Mouse (Mus musculus) heart, embryonic 10.5 days (tissue): Measurements from ENCODE around the gene Surf6. TPM values are rescaled to one million over a fixed set of nuclear protein-coding genes. Genes with fewer than 3 reads are reported as not detected.

Source experiments
- DNase-seq: peaks from one replicate; pipeline ENCODE4 v3.0.0-alpha.2; 2017; ENCODE audit warnings: low spot score
- H3K27ac ChIP-seq: fragments of 300-500 bp; sonication (generic); 2 replicates; pipeline ENCODE4 v1.5.1; 2016; ENCODE audit warnings: mild to moderate bottlenecking
- H3K27me3 ChIP-seq: fragments of 300-500 bp; sonication (generic); 2 replicates; pipeline ENCODE4 v1.6.1; 2016; ENCODE audit warnings: mild to moderate bottlenecking; ENCODE audit not compliant: poor library complexity, insufficient read depth, severe bottlenecking
- H3K36me3 ChIP-seq: fragments of 300-500 bp; sonication (generic); 2 replicates; pipeline ENCODE4 v1.6.1; 2016; ENCODE audit warnings: mild to moderate bottlenecking, moderate library complexity
- H3K4me1 ChIP-seq: fragments of 300-500 bp; sonication (generic); 2 replicates; pipeline ENCODE4 v1.6.1; 2016; ENCODE audit warnings: mild to moderate bottlenecking
- H3K4me3 ChIP-seq: fragments of 300-500 bp; sonication (generic); 2 replicates; pipeline ENCODE4 v1.5.1; 2016; ENCODE audit warnings: mild to moderate bottlenecking, moderate library complexity
- H3K9me3 ChIP-seq: fragments of 300-500 bp; sonication (generic); 2 replicates; pipeline ENCODE4 v1.6.1; 2016; ENCODE audit warnings: mild to moderate bottlenecking, moderate library complexity
- WGBS: fragments of 180-500 bp; shearing (Covaris S2); methylation state at CpG from one replicate; pipeline ENCODE4 v1.1.7; 2016; 5-methylcytosine and 5-hydroxymethylcytosine counted together
- polyA plus RNA-seq: library from polyadenylated mRNA; unstranded; fragments of >200 nt; fragmentation: Nextera tagmentation; extraction: Ambion mirVana; gene quantifications from 2 replicates; pipeline ENCODE4 v1.2.1, GENCODE M21; 2016

Surf6 gene
- 18.7 and 24.2 TPM in 2 replicates for polyA plus RNA-seq

GRCm38 (mm10) chr2:26902467-26903220 is at the start of gene Surf6:
Gene Surf6, minus strand, starts transcription at chr2:26902879.
- peak; percentile 99 for DNase-seq
- no peaks in the 10 kb centered on the region for H3K27me3 ChIP-seq
- H3K27ac ChIP-seq = peak within 1 kb of the TSS; percentile 89
- H3K9me3 ChIP-seq = no peaks in the 10 kb centered on the region
- H3K36me3 ChIP-seq = peaks cover 52% of the 10 kb centered on the region
- H3K4me3 ChIP-seq = peak within 1 kb of the TSS; percentile 90
- under 1% methylated on average over 41 of the region's 41 CpGs for WGBS
- H3K4me1 ChIP-seq = peaks cover 22% of the 10 kb centered on the region

- no peaks in the 10 kb centered on the region for H3K9me3 ChIP-seq
- no peak overlapping the region for H3K4me3 ChIP-seq
- no peaks in the 10 kb centered on the region for H3K27me3 ChIP-seq
- no peak overlapping the region for H3K27ac ChIP-seq
- 87% methylated on average over 4 of the region's 4 CpGs for WGBS
- no peaks in the 10 kb centered on the region for H3K4me1 ChIP-seq
- no peak for DNase-seq
- H3K36me3 ChIP-seq = peaks cover 87% of the 10 kb centered on the region
Measured at GRCm38 (mm10) chr2:26952193-26952592, 49.5 kb upstream of the Surf6 start.

- WGBS = 88% methylated on average over 8 of the region's 8 CpGs
- Histone ChIP-seq H3K4me1 (no peaks in the 10 kb centered on the region), H3K27me3 (no peaks in the 10 kb centered on the region), H3K27ac (no peak overlapping the region), H3K9me3 (no peaks in the 10 kb centered on the region), H3K36me3 (peaks cover 79% of the 10 kb centered on the region), H3K4me3 (no peak overlapping the region)
- DNase-seq = no peak
Measured at GRCm38 (mm10) chr2:26951346-26951905, 48.7 kb upstream of the Surf6 start.

- Histone ChIP-seq H3K9me3 (no peaks in the 10 kb centered on the region), H3K27ac (no peak overlapping the region), H3K27me3 (no peaks in the 10 kb centered on the region), H3K4me1 (no peaks in the 10 kb centered on the region), H3K4me3 (no peak overlapping the region), H3K36me3 (peaks cover 69% of the 10 kb centered on the region)
- WGBS = 89% methylated on average over 2 of the region's 2 CpGs
- DNase-seq = no peak
Measured at GRCm38 (mm10) chr2:26950411-26950810, 47.7 kb upstream of the Surf6 start.

- Histone ChIP-seq H3K27me3 (no peaks in the 10 kb centered on the region), H3K27ac (no peak overlapping the region), H3K4me1 (no peaks in the 10 kb centered on the region), H3K4me3 (no peak overlapping the region), H3K9me3 (no peaks in the 10 kb centered on the region), H3K36me3 (peaks cover 6% of the 10 kb centered on the region; the same call in 1 of the 2 replicates)
- DNase-seq = no peak
- 81% methylated on average over 3 of the region's 3 CpGs for WGBS
Measured at GRCm38 (mm10) chr2:26943253-26943652, 40.6 kb upstream of the Surf6 start.

- no peaks in the 10 kb centered on the region for H3K27me3 ChIP-seq
- H3K36me3 ChIP-seq = no peaks in the 10 kb centered on the region
- WGBS = 39% methylated on average over 5 of the region's 5 CpGs
Measured at GRCm38 (mm10) chr2:26941539-26941938, 38.9 kb upstream of the Surf6 start.

GRCm38 (mm10) chr2:26936425-26936824 is 33.7 kb upstream of the Surf6 start:
- 41% methylated on average over 1 of the region's 1 CpGs for WGBS
- no peak for DNase-seq
- 0 out of 2 replicates have a peak, but pooled peaks cover 4% of the 10 kb centered on the region for H3K36me3 ChIP-seq
- H3K27ac ChIP-seq = no peak overlapping the region
- no peaks in the 10 kb centered on the region for H3K9me3 ChIP-seq
- H3K27me3 ChIP-seq = no peaks in the 10 kb centered on the region
- H3K4me3 ChIP-seq = no peak overlapping the region
- peaks cover 12% of the 10 kb centered on the region; the same call in 1 of the 2 replicates for H3K4me1 ChIP-seq

More at GRCm38 (mm10) chr2:26941539-26941938, 38.9 kb upstream of the Surf6 start:
- Histone ChIP-seq H3K4me3 (no peak overlapping the region), H3K27ac (no peak overlapping the region), H3K9me3 (no peaks in the 10 kb centered on the region), H3K4me1 (no peaks in the 10 kb centered on the region)
- DNase-seq = no peak

- H3K36me3 ChIP-seq = peaks cover 15% of the 10 kb centered on the region
- no peaks in the 10 kb centered on the region for H3K27me3 ChIP-seq
- no peak overlapping the region for H3K27ac ChIP-seq
- peaks cover 24% of the 10 kb centered on the region for H3K4me1 ChIP-seq
- no peak for DNase-seq
- H3K9me3 ChIP-seq = no peaks in the 10 kb centered on the region
- WGBS = 92% methylated on average over 2 of the region's 2 CpGs
- H3K4me3 ChIP-seq = no peak overlapping the region
Measured at GRCm38 (mm10) chr2:26935286-26935685, 32.6 kb upstream of the Surf6 start.

GRCm38 (mm10) chr2:26933304-26934055 is 30.8 kb upstream of the Surf6 start, which contains the start of the genes Surf4 and Stkld1:
Gene Surf4, minus strand, starts transcription at chr2:26933928.
Gene Stkld1, plus strand, starts transcription at chr2:26934047.
- Histone ChIP-seq H3K4me1 (peaks cover 32% of the 10 kb centered on the region), H3K27ac (peak within 1 kb of the TSS; percentile 95), H3K9me3 (no peaks in the 10 kb centered on the region), H3K27me3 (no peaks in the 10 kb centered on the region), H3K4me3 (peak within 1 kb of the TSS; percentile 97), H3K36me3 (peaks cover 33% of the 10 kb centered on the region)
- DNase-seq = peak; percentile 98
- WGBS = 1% methylated on average over 69 of the region's 70 CpGs

- peak; percentile 83 for DNase-seq
- H3K4me1 ChIP-seq = peaks cover 35% of the 10 kb centered on the region
- H3K4me3 ChIP-seq = peak overlapping the region; percentile 97
- H3K36me3 ChIP-seq = peaks cover 41% of the 10 kb centered on the region
- H3K27me3 ChIP-seq = no peaks in the 10 kb centered on the region
- no peaks in the 10 kb centered on the region for H3K9me3 ChIP-seq
- peak overlapping the region; percentile 95 for H3K27ac ChIP-seq
- WGBS = 1% methylated on average over 46 of the region's 49 CpGs
Measured at GRCm38 (mm10) chr2:26932473-26933303, 30.0 kb upstream of the Surf6 start.

- H3K9me3 ChIP-seq = no peaks in the 10 kb centered on the region
- no peak overlapping the region for H3K27ac ChIP-seq
- DNase-seq = no peak
- H3K4me3 ChIP-seq = no peak overlapping the region
- peaks cover 64% of the 10 kb centered on the region for H3K36me3 ChIP-seq
- 62% methylated on average over 1 of the region's 1 CpGs for WGBS
- peaks cover 35% of the 10 kb centered on the region for H3K4me1 ChIP-seq
- no peaks in the 10 kb centered on the region for H3K27me3 ChIP-seq
Measured at GRCm38 (mm10) chr2:26930390-26930789, 27.7 kb upstream of the Surf6 start.

- no peaks in the 10 kb centered on the region for H3K27me3 ChIP-seq
- H3K36me3 ChIP-seq = peaks cover 89% of the 10 kb centered on the region
- peaks cover 30% of the 10 kb centered on the region for H3K4me1 ChIP-seq
- WGBS = 83% methylated on average over 6 of the region's 6 CpGs
- H3K9me3 ChIP-seq = no peaks in the 10 kb centered on the region
- no peak overlapping the region for H3K4me3 ChIP-seq
- no peak overlapping the region for H3K27ac ChIP-seq
- DNase-seq = no peak
Measured at GRCm38 (mm10) chr2:26927745-26928476, 25.2 kb upstream of the Surf6 start.
